Mouse (Mus musculus) stomach, embryonic 15.5 days (tissue): Measurements from ENCODE around the gene Slc13a3. TPM values are rescaled to one million over a fixed set of nuclear protein-coding genes. Genes with fewer than 3 reads are reported as not detected.
A peak's percentile ranks its signal among the peaks of the same experiment; 100 is the strongest.
"Not testable (repeated sequence)": the region's sequence is repeated elsewhere in the genome, so short reads cannot be mapped to it uniquely, and the experiment has no call there.

Experiments
- ATAC-seq: fragments of 200-750 bp; cut with Nextera tagmentation; 2 replicates; pipeline ENCODE4 v1.8.0; 2017; ENCODE audit warnings: low read depth, moderate number of reproducible peaks, moderate TSS enrichment; ENCODE audit not compliant: insufficient read depth, low FRiP score
- H3K27ac ChIP-seq: fragments of 300-500 bp; sonication (generic); 2 replicates; pipeline ENCODE4 v1.5.1; 2015; ENCODE audit warnings: mild to moderate bottlenecking, inconsistent platforms
- H3K27me3 ChIP-seq: fragments of 300-500 bp; sonication (generic); replicated peaks from 2 replicates; pipeline ENCODE4 v1.6.1; 2015; ENCODE audit warnings: inconsistent platforms
- H3K36me3 ChIP-seq: fragments of 300-500 bp; sonication (generic); 2 replicates; pipeline ENCODE4 v1.6.1; 2015; ENCODE audit warnings: inconsistent platforms
- H3K4me1 ChIP-seq: fragments of 300-500 bp; sonication (generic); 2 replicates; pipeline ENCODE4 v1.6.1; 2015; ENCODE audit warnings: inconsistent platforms
- H3K4me2 ChIP-seq: fragments of 300-500 bp; sonication (generic); 2 replicates; pipeline ENCODE4 v1.6.1; 2015; ENCODE audit warnings: mild to moderate bottlenecking, inconsistent platforms
- H3K4me3 ChIP-seq: fragments of 300-500 bp; sonication (generic); replicated peaks from 2 replicates; pipeline ENCODE4 v1.5.1; 2015; ENCODE audit warnings: inconsistent platforms
- H3K9ac ChIP-seq: fragments of 300-500 bp; sonication (generic); 2 replicates; pipeline ENCODE4 v1.6.1; 2015; ENCODE audit warnings: inconsistent platforms
- H3K9me3 ChIP-seq: fragments of 300-500 bp; sonication (generic); 2 replicates; pipeline ENCODE4 v1.6.1; 2016; ENCODE audit warnings: inconsistent platforms
- WGBS: fragments of 180-500 bp; shearing (Covaris S2); methylation state at CpG from one replicate; pipeline ENCODE4 v1.1.7; 2015; 5-methylcytosine and 5-hydroxymethylcytosine counted together
- polyA plus RNA-seq: library from polyadenylated mRNA; unstranded; fragments of >200 nt; fragmentation: Nextera tagmentation; extraction: Ambion mirVana; gene quantifications from 2 replicates; pipeline ENCODE4 v1.2.1, GENCODE M21; 2015

Gene Slc13a3
- polyA plus RNA-seq: 0.89 and 1.0 TPM in 2 replicates

DNA sequence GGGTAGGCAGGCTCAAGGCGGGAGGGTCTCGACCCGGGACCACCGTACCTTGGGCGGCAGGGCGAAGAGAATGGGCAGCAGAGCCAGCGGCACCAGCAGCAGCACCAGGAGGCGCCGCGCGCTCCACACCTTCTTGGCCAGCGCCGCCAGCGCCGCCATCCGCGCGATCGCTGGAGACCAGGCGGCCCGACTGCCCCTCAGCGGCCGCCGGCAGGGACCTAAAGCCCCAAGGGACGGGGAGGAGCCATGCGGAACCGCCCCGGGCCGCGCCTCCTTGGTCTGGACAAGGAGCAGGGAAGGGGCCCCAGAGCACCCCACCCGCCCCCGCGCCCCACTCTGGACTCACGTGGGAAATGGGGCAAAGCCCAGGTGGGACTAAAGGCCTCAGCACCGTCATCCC, at the start of gene Slc13a3:
TSS of gene Slc13a3 (minus strand) at position 228 of the 400 bp plus-strand sequence.
- Histone ChIP-seq H3K9me3 (no peaks in the 10 kb centered on the region), H3K36me3 (no peaks in the 10 kb centered on the region), H3K4me3 (peak within 1 kb of the TSS; percentile 10; the same call in 1 of the 2 replicates), H3K27me3 (peaks cover 31% of the 10 kb centered on the region; the same call in 1 of the 2 replicates), H3K27ac (no peak within 1 kb of the TSS), H3K4me2 (peak within 1 kb of the TSS; percentile 44), H3K4me1 (no peaks in the 10 kb centered on the region), H3K9ac (no peak within 1 kb of the TSS)
- 4% methylated on average over 35 of the region's 35 CpGs for WGBS
- ATAC-seq: 0 out of 2 replicates have a peak, but pooled peaks have one; percentile 26

DNA sequence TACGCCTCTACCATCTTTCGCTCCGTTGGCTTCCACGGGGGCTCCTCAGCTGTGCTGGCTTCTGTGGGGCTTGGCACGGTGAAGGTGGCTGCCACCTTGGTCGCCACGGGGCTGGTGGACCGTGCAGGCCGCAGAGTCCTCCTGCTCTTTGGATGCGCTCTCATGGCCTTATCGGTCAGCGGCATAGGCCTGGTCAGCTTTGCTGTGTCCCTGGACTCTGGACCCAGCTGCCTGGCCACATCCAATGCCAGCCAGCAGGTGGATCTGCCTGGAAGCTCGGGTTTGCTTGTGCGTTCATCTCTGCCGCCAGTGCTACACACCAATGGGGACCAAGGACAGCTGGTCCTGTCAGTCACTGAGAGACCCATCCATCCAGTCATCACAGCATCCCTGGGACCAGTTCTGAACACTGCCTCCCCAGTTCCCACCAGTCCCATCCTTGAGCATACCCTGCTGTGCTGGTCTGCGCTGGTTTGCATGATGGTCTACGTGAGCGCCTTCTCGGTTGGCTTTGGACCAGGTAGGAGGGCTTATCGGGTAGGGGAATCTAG, 42.2 kb upstream of the Slc13a3 start:
- no peak overlapping the region for H3K4me2 ChIP-seq
- H3K27ac ChIP-seq: no peak overlapping the region
- H3K9me3 ChIP-seq: no peaks in the 10 kb centered on the region
- 95% methylated on average over 20 of the region's 20 CpGs for WGBS
- no peak overlapping the region for H3K4me3 ChIP-seq
- peaks cover 13% of the 10 kb centered on the region; the same call in 1 of the 2 replicates for H3K4me1 ChIP-seq
- no peak for ATAC-seq
- H3K27me3 ChIP-seq: no peaks in the 10 kb centered on the region
- H3K36me3 ChIP-seq: peaks cover 9% of the 10 kb centered on the region; the same call in 1 of the 2 replicates
- H3K9ac ChIP-seq: no peak overlapping the region

DNA sequence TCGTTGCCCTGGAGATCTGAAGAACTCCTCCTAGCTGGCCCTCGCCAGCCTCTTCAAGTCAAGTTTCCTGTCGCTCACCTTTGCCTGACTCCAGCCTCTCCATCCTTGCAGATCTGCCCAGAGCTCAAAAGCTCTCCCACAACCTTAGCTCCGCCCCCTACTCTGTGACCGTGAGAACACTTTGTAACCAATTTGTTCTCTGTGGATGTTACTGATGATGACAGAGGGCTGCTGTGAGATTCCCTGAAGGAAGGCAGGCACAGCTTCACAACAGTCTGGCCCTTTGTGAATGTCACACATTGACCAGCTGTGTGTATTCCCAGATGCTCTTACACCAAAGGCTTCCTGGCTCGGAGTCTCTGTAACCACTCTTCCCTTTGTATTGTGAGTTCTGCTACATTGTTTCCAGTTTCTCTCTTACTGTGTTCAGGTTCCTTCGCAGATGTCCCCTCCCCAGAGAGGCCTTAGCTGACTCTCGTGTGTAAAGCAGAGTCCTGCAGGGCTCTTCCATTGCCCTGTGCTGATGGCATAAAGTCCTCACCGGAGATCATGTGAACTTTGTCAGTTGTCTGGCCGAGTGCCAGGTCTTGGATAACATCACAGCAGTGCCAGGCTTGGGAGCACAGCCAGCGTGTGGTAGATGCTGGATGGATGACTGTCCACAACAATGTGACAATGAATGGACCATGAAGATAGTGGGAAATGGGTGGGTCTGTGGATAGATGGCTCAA, 40.0 kb upstream of the Slc13a3 start:
- H3K9ac ChIP-seq: no peak overlapping the region
- peaks cover 13% of the 10 kb centered on the region; the same call in 1 of the 2 replicates for H3K4me1 ChIP-seq
- ATAC-seq: peak; percentile 57; the same call in 1 of the 2 replicates
- H3K4me2 ChIP-seq: no peak overlapping the region
- WGBS: 29% methylated on average over 11 of the region's 11 CpGs
- no peaks in the 10 kb centered on the region for H3K9me3 ChIP-seq
- 0 out of 2 replicates have a peak, but pooled peaks cover 3% of the 10 kb centered on the region for H3K36me3 ChIP-seq
- no peaks in the 10 kb centered on the region for H3K27me3 ChIP-seq
- no peak overlapping the region for H3K4me3 ChIP-seq
- H3K27ac ChIP-seq: no peak overlapping the region

DNA sequence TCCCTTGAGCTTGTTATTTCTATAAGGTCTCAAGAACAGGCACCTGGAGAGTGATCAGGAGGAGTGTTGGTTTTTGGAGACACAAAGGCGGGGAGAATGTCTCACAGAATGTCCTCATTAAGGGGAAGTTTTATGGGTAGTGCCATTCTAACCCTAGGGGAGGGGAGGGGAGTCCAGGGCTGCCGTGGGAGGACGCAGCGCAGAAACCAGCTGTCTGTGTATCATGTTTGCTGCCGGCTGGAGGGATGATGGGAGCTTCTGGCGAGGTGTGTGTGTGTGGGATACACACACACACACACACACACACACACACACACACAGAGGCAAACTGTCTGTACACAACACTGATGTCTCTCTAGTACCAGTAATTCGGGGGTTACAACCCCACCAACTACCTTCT, 39.4 kb upstream of the Slc13a3 start:
- WGBS: 29% methylated on average over 7 of the region's 7 CpGs
- H3K27ac ChIP-seq: no peak overlapping the region
- no peak overlapping the region for H3K4me2 ChIP-seq
- 0 out of 2 replicates have a peak, but pooled peaks cover 3% of the 10 kb centered on the region for H3K36me3 ChIP-seq
- ATAC-seq: no peak
- no peak overlapping the region for H3K9ac ChIP-seq
- no peaks in the 10 kb centered on the region for H3K9me3 ChIP-seq
- no peaks in the 10 kb centered on the region for H3K27me3 ChIP-seq
- H3K4me1 ChIP-seq: peaks cover 13% of the 10 kb centered on the region; the same call in 1 of the 2 replicates
- no peak overlapping the region for H3K4me3 ChIP-seq

DNA sequence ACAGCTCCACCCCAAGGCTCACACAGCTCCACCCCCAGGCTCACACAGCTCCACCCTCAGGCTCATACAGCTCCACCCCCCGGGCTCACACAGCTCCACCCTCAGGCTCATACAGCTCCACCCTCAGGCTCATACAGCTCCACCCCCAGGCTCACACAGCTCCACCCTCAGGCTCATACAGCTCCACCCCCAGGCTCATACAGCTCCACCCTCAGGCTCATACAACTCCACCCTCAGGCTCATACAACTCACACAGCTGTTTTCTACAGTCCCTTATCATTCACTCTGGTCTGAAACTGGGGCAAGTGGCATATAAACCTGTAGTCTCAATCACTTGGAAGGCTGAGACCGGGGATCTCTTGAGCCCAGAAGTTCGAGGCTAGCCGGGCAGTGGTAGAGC, 38.5 kb upstream of the Slc13a3 start:
- H3K27me3 ChIP-seq, H3K9me3 ChIP-seq, H3K36me3 ChIP-seq, H3K9ac ChIP-seq, ATAC-seq, H3K4me3 ChIP-seq, H3K4me2 ChIP-seq, H3K27ac ChIP-seq: not testable (repeated sequence)
- H3K4me1 ChIP-seq: peaks cover 13% of the 10 kb centered on the region; the same call in 1 of the 2 replicates
- WGBS: 80% methylated on average over 4 of the region's 4 CpGs

DNA sequence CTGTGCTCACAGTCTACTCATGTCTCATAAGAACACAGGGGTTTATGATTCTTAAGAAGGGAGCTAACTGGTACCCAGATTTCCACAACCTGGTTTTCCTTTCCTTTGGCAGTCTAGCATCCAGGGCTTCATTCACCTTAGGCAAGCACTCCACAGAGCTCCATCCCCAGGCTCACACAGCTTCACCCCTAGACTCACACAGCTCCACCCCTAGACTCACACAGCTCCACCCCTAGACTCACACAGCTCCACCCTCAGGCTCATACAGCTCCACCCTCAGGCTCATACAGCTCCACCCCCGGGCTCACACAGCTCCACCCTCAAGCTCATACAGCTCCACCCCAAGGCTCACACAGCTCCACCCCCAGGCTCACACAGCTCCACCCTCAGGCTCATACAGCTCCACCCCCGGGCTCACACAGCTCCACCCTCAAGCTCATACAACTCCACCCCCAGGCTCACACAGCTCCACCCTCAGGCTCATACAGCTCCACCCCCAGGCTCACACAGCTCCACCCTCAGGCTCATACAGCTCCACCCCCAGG, 38.0 kb upstream of the Slc13a3 start:
- WGBS: 70% methylated on average over 2 of the region's 2 CpGs
- H3K27ac ChIP-seq: not testable (repeated sequence)

DNA sequence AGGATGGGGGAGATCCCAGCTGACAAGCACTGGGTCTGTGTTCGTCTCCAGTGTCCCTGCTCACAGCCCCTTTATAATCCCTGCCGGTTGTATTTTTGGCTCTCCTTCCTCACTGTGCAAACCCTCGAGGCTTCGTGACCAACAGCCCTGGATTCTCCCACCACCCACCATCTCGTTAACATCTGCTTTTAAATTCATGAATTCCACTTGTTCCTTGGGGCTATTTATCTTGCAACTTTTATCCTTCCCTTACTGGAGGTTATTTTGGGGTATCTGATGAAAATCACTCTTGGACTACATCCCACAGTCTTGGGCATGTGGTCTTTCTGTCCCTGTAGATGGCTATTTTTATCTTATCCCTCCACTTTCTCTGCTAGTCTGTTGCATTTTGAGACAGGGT, 37.4 kb upstream of the Slc13a3 start:
- no peak overlapping the region for H3K4me3 ChIP-seq
- no peak overlapping the region for H3K27ac ChIP-seq
- H3K36me3 ChIP-seq: 0 out of 2 replicates have a peak, but pooled peaks cover 3% of the 10 kb centered on the region
- ATAC-seq: no peak
- 47% methylated on average over 5 of the region's 5 CpGs for WGBS
- no peaks in the 10 kb centered on the region for H3K9me3 ChIP-seq
- H3K27me3 ChIP-seq: no peaks in the 10 kb centered on the region
- H3K4me1 ChIP-seq: peaks cover 13% of the 10 kb centered on the region; the same call in 1 of the 2 replicates
- no peak overlapping the region for H3K4me2 ChIP-seq
- H3K9ac ChIP-seq: no peak overlapping the region

More for the DNA sequence above, 38.0 kb upstream of the Slc13a3 start:
- not testable (repeated sequence) for ATAC-seq, H3K4me2 ChIP-seq, H3K4me3 ChIP-seq, H3K9ac ChIP-seq, H3K36me3 ChIP-seq, H3K27me3 ChIP-seq, H3K9me3 ChIP-seq
- H3K4me1 ChIP-seq: peaks cover 13% of the 10 kb centered on the region; the same call in 1 of the 2 replicates

DNA sequence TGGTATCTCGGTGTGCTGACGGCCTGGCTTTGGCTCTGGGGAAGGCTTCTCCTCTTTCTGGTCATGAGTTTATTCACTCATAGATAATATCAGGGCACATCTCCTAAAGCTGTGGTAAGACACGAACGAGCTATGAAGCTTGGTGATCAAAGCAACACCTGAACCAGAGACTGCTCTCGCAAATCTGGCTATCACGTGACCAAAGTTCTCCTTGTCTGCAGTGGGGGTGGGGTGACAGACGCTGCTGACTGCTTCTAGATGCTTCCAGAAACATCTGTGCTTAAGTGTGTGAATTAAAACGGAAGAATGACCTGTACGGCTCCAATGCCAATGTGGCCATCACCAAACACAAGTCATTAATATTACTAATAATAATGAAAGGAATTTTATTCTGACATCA, 36.7 kb upstream of the Slc13a3 start:
- Histone ChIP-seq H3K4me3 (no peak overlapping the region), H3K4me2 (no peak overlapping the region), H3K27ac (no peak overlapping the region), H3K36me3 (no peaks in the 10 kb centered on the region), H3K9ac (no peak overlapping the region), H3K27me3 (no peaks in the 10 kb centered on the region), H3K4me1 (peaks cover 16% of the 10 kb centered on the region; the same call in 1 of the 2 replicates), H3K9me3 (no peaks in the 10 kb centered on the region)
- ATAC-seq: no peak
- 58% methylated on average over 9 of the region's 9 CpGs for WGBS

DNA sequence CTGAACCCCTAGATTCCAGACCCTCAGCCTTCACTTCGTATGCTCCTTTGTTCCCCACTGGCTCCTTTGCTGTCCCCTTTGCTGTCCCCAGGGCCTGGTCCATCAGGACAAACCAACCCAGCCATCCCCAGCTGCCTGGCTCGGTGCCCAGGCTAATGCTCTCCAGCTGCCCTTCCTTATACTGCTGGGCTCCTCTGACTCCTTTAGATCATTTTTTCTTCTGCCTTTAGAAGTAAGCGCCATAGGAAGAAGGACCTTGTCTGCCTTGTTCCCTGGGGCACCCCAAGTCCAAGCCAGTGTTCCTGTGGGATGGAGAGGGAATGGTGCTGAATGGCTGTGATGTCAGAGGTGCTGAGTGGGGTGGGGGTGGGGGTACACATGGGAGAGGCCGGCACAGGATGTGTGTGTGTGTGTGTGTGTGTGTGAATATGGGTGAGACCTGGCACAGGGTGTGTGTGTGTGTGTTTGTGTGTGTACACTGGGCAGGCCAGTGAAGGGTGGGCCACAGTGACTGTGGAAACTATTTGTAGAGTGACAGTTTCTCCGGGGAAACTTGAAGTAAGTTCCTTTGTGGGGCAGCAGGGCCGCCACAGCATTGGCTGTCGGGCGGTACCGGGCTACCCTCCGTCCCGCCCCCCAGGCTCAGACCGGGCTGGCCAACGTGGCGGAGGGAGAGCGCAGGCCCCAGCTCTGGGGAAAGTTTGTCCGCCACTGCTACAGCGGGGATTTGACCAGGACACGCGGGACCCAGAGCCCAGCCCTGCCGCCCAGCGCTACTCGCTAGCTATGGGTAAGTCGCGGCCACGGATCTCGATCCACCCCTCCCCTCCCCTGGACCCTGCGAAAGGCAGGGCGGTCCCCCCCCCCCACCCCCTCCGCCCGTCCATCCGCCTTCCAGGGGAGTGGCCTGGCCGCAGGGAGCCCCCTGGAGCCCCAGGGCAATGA, 30.5 kb upstream of the Slc13a3 start, which contains the start of gene Slc2a10:
TSS of gene Slc2a10 (plus strand) at position 529 of the 945 bp plus-strand sequence.
- Histone ChIP-seq H3K27me3 (no peaks in the 10 kb centered on the region), H3K27ac (peak within 1 kb of the TSS; percentile 63; the same call in 1 of the 2 replicates), H3K4me2 (peak within 1 kb of the TSS; percentile 74), H3K4me3 (peak within 1 kb of the TSS; percentile 49), H3K4me1 (peaks cover 26% of the 10 kb centered on the region), H3K9me3 (no peaks in the 10 kb centered on the region), H3K9ac (peak within 1 kb of the TSS; percentile 52; the same call in 1 of the 2 replicates), H3K36me3 (no peaks in the 10 kb centered on the region)
- ATAC-seq: peak; percentile 77
- 6% methylated on average over 26 of the region's 32 CpGs for WGBS

DNA sequence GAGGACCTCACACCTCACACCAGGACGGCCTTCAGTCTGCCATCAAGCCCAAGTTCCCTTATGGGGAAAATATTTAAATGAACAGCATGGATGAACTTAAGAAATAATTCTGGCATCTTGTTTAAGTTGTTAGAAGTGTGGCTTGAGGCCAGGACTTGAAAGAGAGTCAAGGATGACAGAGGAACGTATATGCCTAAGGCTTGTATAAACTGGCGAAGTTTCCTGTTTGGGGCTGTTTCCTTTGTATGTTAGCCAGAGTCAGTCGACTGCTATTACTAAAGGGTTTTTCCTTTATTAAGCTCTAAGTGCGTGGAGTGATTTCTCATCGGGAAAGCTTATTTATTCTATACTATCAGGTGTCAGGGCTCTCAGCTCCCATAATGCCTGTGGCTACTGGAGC, 25.8 kb upstream of the Slc13a3 start:
- Histone ChIP-seq H3K27ac (no peak overlapping the region), H3K9ac (no peak overlapping the region), H3K4me1 (peaks cover 16% of the 10 kb centered on the region), H3K4me3 (no peak overlapping the region), H3K4me2 (no peak overlapping the region), H3K36me3 (no peaks in the 10 kb centered on the region), H3K9me3 (no peaks in the 10 kb centered on the region), H3K27me3 (no peaks in the 10 kb centered on the region)
- WGBS: 31% methylated on average over 6 of the region's 6 CpGs
- no peak for ATAC-seq

DNA sequence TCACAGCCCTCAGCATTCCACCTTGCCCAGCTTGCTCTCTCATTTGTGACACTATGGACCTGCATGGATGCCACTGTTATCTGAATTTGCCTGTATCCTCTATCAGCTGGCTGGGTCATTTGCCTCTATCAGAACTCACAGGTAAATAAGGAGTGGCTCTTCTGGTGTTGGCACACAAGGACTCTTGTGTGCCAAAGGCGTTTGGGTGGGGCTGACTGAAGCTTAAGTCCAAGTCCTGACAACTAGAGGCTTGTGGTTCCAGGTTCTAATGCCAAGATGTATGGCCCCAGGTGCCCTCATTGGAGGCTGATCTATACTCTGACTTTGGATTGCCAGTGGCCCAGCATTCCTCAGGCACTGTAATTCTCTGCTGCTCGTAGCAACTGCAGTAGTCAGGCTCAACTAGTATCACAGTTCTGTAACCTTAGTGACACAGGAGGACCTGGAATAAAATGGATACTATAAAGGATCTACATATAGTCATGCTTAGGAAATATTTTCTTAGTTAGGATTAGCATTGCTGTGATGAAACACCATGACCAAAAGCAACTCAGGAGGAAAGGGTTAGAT, 24.8 kb upstream of the Slc13a3 start:
- ATAC-seq: no peak
- no peak overlapping the region for H3K9ac ChIP-seq
- 64% methylated on average over 2 of the region's 2 CpGs for WGBS
- peaks cover 10% of the 10 kb centered on the region; the same call in 1 of the 2 replicates for H3K4me1 ChIP-seq
- H3K36me3 ChIP-seq: no peaks in the 10 kb centered on the region
- H3K4me2 ChIP-seq: no peak overlapping the region
- no peak overlapping the region for H3K4me3 ChIP-seq
- no peaks in the 10 kb centered on the region for H3K9me3 ChIP-seq
- H3K27me3 ChIP-seq: no peaks in the 10 kb centered on the region
- H3K27ac ChIP-seq: no peak overlapping the region
